Mouse (Mus musculus) limb, embryonic 14.5 days (tissue): ENCODE data around the gene Mphosph9. TPM values are rescaled to one million over a fixed set of nuclear protein-coding genes. Genes with fewer than 3 reads are reported as not detected.
"Not testable (repeated sequence)": the region's sequence is repeated elsewhere in the genome, so short reads cannot be mapped to it uniquely, and the experiment has no call there.

Source experiments
- ATAC-seq: fragments of 200-750 bp; cut with Nextera tagmentation; 2 replicates; pipeline ENCODE4 v1.8.0; 2017; ENCODE audit warnings: low read depth, moderate number of reproducible peaks, moderate TSS enrichment; ENCODE audit not compliant: low FRiP score
- DNase-seq: peaks from one replicate; pipeline ENCODE4 v3.0.0-alpha.2; 2015; ENCODE audit warnings: low spot score
- H3K27ac ChIP-seq: fragments of 300-500 bp; sonication (generic); replicated peaks from 2 replicates; pipeline ENCODE4 v1.5.1; 2014; ENCODE audit warnings: low read depth, mild to moderate bottlenecking, low read length, moderate library complexity, mixed read lengths
- H3K27me3 ChIP-seq: fragments of 300-500 bp; sonication (generic); 2 replicates; pipeline ENCODE4 v1.6.1; 2014; ENCODE audit warnings: low read length, mixed read lengths; ENCODE audit not compliant: control insufficient read depth, insufficient read depth
- H3K36me3 ChIP-seq: fragments of 300-500 bp; sonication (generic); 2 replicates; pipeline ENCODE4 v1.6.1; 2014; ENCODE audit warnings: mild to moderate bottlenecking, low read length, moderate library complexity, mixed read lengths; ENCODE audit not compliant: control insufficient read depth, insufficient read depth
- H3K4me1 ChIP-seq: fragments of 300-500 bp; sonication (generic); 2 replicates; pipeline ENCODE4 v1.6.1; 2014; ENCODE audit warnings: antibody characterized with exemption, low read length, mixed read lengths; ENCODE audit not compliant: control insufficient read depth, insufficient read depth
- H3K4me2 ChIP-seq: fragments of 300-500 bp; sonication (generic); replicated peaks from 2 replicates; pipeline ENCODE4 v1.6.1; 2014; ENCODE audit warnings: low read depth, mild to moderate bottlenecking, low read length, moderate library complexity; ENCODE audit not compliant: severe bottlenecking
- H3K4me3 ChIP-seq: fragments of 300-500 bp; sonication (generic); replicated peaks from 2 replicates; pipeline ENCODE4 v1.5.1; 2014; ENCODE audit warnings: low read length
- H3K9ac ChIP-seq: fragments of 300-500 bp; sonication (generic); 2 replicates; pipeline ENCODE4 v1.6.1; 2014; ENCODE audit warnings: mild to moderate bottlenecking, low read depth, low read length, moderate library complexity; ENCODE audit not compliant: severe bottlenecking
- H3K9me3 ChIP-seq: fragments of 300-500 bp; sonication (generic); 2 replicates; pipeline ENCODE4 v1.6.1; 2016; ENCODE audit warnings: low read length; ENCODE audit not compliant: control insufficient read depth
- POLR2A ChIP-seq: fragments of 200-500 bp; IDR thresholded peaks from 2 replicates; pipeline ENCODE4 v1.8.0; 2012; ENCODE audit warnings: inconsistent platforms, mild to moderate bottlenecking, moderate library complexity, borderline replicate concordance; ENCODE audit not compliant: insufficient read depth, insufficient read length; ENCODE audit errors: extremely low read depth
- WGBS: fragments of 180-500 bp; shearing (Covaris S2); extraction: QIAGEN DNeasy Blood & Tissue Kit; methylation state at CpG from one replicate; pipeline ENCODE4 v1.1.7; 2014; 5-methylcytosine and 5-hydroxymethylcytosine counted together
- polyA plus RNA-seq, 2 experiments: library from polyadenylated mRNA; depleted of rRNA in 1 of 2; stranded (reverse) in 1 of 2; unstranded in 1 of 2; fragments of >200 nt; fragmentation: Nextera tagmentation in 1 of 2; extraction: Ambion mirVana in 1 of 2; gene quantifications; 2 replicates each; pipeline versions ENCODE4 v1.2.1 to v1.2.3; 2012 to 2014

Mphosph9 gene
- polyA plus RNA-seq, 2 experiments = 9.5 to 11.0 TPM

DNA sequence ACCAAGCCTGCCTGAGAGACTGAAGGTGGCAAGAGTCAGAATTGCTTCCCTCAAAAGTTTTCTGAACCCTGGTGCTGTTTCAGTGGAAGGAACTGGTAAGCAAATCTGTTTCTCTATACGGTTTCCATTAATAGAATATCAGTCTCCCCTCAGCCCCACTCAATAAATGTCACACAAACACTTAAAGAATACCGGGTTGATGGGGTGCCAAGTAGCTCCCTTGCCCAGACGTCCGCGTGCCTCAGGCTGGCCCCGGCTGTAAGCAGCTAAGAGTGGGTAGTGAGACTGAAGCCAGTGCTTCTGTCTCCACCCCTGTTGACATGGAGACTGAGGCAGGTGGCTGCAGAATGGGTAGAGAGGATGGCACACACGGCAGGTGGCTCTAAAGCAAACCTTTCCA, 108.8 kb downstream of the Mphosph9 start:
- peaks cover 7% of the 10 kb centered on the region; the same call in 1 of the 2 replicates for H3K36me3 ChIP-seq
- no peak overlapping the region for H3K4me3 ChIP-seq
- DNase-seq (no peak), ATAC-seq (no peak)
- H3K9ac ChIP-seq = no peak overlapping the region
- no peaks in the 10 kb centered on the region for H3K27me3 ChIP-seq
- no peak overlapping the region for H3K27ac ChIP-seq
- H3K4me2 ChIP-seq = no peak overlapping the region
- TF ChIP-seq POLR2A = no peak
- 31% methylated on average over 7 of the region's 7 CpGs for WGBS
- peaks cover 15% of the 10 kb centered on the region; the same call in 1 of the 2 replicates for H3K4me1 ChIP-seq
- H3K9me3 ChIP-seq = no peaks in the 10 kb centered on the region

DNA sequence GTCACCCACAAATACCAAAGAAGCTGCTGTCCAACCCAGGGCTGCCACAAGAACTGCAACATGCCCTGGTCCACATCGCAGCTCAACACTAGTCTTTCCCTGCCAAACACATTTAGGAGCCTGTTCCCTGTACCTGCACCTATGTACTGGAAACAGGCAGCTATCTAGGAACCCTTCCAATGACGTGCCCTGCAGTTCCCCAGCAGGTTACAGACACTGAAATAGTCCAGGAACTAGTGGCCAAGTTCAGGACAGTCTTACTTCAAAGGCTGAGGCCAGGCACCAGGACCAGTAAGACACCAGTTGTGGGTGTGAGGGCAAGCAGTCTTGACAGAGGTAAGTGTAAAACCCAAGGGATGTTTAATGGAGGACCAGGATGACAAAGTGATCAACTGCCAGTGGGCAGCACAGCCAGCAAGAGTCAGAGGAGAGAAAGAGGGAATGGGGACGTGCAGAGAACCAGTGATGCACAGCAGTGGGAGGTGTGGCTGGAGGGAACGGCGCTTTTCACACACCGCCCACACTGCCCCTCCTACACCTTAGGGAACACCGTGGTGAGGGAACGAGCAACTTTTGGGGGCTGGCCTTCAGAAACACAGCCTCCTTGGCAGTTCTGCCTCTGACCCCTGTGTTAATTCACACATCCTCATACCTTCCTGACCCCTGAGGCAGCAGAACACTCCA, 110.1 kb downstream of the Mphosph9 start:
- H3K9ac ChIP-seq = no peak overlapping the region
- peaks cover 7% of the 10 kb centered on the region; the same call in 1 of the 2 replicates for H3K36me3 ChIP-seq
- ATAC-seq = no peak
- no peak overlapping the region for H3K4me2 ChIP-seq
- no peaks in the 10 kb centered on the region for H3K27me3 ChIP-seq
- H3K27ac ChIP-seq = no peak overlapping the region
- no peak for DNase-seq
- H3K4me1 ChIP-seq = peaks cover 15% of the 10 kb centered on the region; the same call in 1 of the 2 replicates
- no peak overlapping the region for H3K4me3 ChIP-seq
- WGBS = 46% methylated on average over 8 of the region's 8 CpGs
- TF ChIP-seq POLR2A = no peak
- H3K9me3 ChIP-seq = no peaks in the 10 kb centered on the region

DNA sequence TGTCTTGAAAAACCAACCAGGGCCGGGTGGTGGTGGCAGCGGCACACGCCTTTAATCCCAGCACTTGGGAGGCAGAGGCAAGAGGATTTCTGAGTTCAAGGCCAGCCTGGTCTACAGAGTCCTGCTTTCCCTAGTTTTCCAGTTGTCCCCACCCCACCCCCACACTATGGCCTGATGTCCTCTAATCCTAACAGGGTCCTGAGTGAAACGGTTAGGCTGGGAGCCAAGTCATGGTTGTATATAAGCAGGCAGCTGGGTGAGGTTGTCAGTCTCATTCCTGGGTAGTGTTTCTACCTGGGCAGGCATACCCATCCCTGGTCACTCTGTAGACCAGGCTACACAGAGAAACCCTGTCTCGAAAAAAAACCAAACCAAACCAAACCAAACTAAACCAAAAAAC, 110.7 kb downstream of the Mphosph9 start:
- 92% methylated on average over 5 of the region's 5 CpGs for whole genome bisulfite sequencing
- not testable (repeated sequence) for H3K4me3 ChIP-seq

DNA sequence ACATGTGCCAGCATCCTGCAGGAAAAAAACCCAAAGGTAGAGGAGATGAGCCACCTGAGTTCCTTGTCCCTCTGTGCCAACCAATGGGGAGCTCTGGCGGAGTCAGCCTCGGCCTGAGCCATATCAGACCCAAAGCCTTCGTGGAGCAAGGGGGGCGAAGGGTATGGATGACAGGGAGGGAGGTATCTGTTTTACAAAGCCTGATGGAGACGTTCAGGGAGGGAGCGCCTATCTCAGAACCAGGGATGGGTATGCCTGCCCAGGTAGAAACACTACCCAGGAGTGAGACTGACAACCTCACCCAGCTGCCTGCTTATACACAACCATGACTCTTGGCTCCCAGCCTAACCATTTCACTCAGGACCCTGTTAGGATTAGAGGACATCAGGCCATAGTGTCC, 111.4 kb downstream of the Mphosph9 start:
- TF ChIP-seq POLR2A = no peak
- Histone ChIP-seq H3K4me3 (no peak overlapping the region), H3K9ac (no peak overlapping the region), H3K27me3 (no peaks in the 10 kb centered on the region), H3K4me1 (peaks cover 9% of the 10 kb centered on the region; the same call in 1 of the 2 replicates), H3K27ac (no peak overlapping the region), H3K36me3 (peaks cover 7% of the 10 kb centered on the region; the same call in 1 of the 2 replicates), H3K9me3 (no peaks in the 10 kb centered on the region), H3K4me2 (no peak overlapping the region)
- DNase-seq (no peak), ATAC-seq (no peak)
- 90% methylated on average over 6 of the region's 6 CpGs for WGBS

More for the DNA sequence above, 110.7 kb downstream of the Mphosph9 start:
- not testable (repeated sequence) for H3K9me3 ChIP-seq, ATAC-seq, H3K27ac ChIP-seq, H3K4me2 ChIP-seq, H3K27me3 ChIP-seq, DNase-seq, H3K36me3 ChIP-seq, H3K9ac ChIP-seq
- H3K4me1 ChIP-seq = peaks cover 15% of the 10 kb centered on the region; the same call in 1 of the 2 replicates

DNA sequence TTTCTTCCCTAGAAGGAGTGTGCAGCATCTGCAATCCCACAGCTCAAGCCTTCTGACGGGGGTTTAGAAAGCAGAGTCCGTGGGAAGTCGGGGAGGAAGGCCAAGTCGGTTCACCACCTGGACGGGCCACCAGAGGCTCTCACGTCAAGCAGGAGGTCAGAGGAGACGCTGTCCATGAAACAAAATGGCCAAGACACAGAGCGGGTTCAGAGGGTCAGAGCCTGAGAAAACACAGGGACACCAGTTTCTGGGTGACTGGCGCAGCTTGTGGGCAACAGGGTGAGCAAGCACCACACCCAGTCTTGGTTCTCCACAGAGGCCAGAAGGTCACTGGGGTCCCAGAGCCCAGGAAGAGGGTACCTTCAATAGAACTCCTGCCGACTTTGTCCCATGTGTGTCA, 112.1 kb downstream of the Mphosph9 start:
- Histone ChIP-seq H3K9me3 (no peaks in the 10 kb centered on the region), H3K4me3 (no peak overlapping the region), H3K4me1 (0 out of 2 replicates have a peak, but pooled peaks cover 3% of the 10 kb centered on the region), H3K4me2 (no peak overlapping the region), H3K36me3 (peaks cover 7% of the 10 kb centered on the region; the same call in 1 of the 2 replicates), H3K27me3 (no peaks in the 10 kb centered on the region), H3K9ac (no peak overlapping the region), H3K27ac (no peak overlapping the region)
- no peak for DNase-seq
- 81% methylated on average over 10 of the region's 10 CpGs for WGBS
- TF ChIP-seq POLR2A = no peak
- ATAC-seq = no peak
